ENCODE assay signal across 9 mouse cellular contexts in genomic region chr5:99480078-99481031, GRCm38 (mm10).
A peak's percentile ranks its signal among the peaks of the same experiment; 100 is the strongest.
DNase-seq lines count a peak whose midpoint lies in the region; ATAC-seq and TF ChIP-seq lines count a peak whose summit lies in the region.
"Had no signal": no experiment of that assay in that cellular context is flagged by ENCODE, and none has a peak within 500 bp of the region (broad histone marks: within the 10 kb centered on the region; RNA-seq: fewer than 3 reads in every experiment).

No protein-coding gene starts in this region.

- H3K27me3 ChIP-seq in intestine, embryonic 14.5 days (replicated peaks; ENCODE audit: control insufficient read depth, insufficient read depth, low read length): no peaks in the 10 kb centered on the region
- H3K27me3 ChIP-seq in intestine, postnatal 0 days (replicated peaks; ENCODE audit: control insufficient read depth, insufficient read depth, low read length): no peaks in the 10 kb centered on the region
- H3K27me3 ChIP-seq in hindbrain, embryonic 10.5 days (ENCODE audit: insufficient read depth, poor library complexity, severe bottlenecking): peaks cover 62% of the 10 kb centered on the region
- H3K27me3 ChIP-seq in midbrain, embryonic 14.5 days (ENCODE audit: control insufficient read depth, insufficient read depth, low read length): no peaks in the 10 kb centered on the region; the same call in 1 of the 2 replicates
- no peaks in the 10 kb centered on the region for H3K27me3 ChIP-seq in kidney, embryonic 14.5 days (ENCODE audit: control insufficient read depth, insufficient read depth, low read length)

- H3K4me2 ChIP-seq in intestine, embryonic 14.5 days (ENCODE audit: low read length): peak overlapping the region; percentile 42; the same call in 1 of the 2 replicates
- H3K4me2 ChIP-seq in intestine, postnatal 0 days (replicated peaks; ENCODE audit: low read depth): no peak overlapping the region
- no peak overlapping the region for H3K4me2 ChIP-seq in midbrain, embryonic 14.5 days (ENCODE audit: low read length)
- no peak overlapping the region for H3K4me2 ChIP-seq in kidney, embryonic 14.5 days (replicated peaks; ENCODE audit: low read depth, low read length)

- ATAC-seq in intestine, embryonic 14.5 days (replicated peaks; ENCODE audit: low FRiP score, low TSS enrichment, low read depth): no peak
- no peak for ATAC-seq in intestine, postnatal 0 days
- ATAC-seq in midbrain, embryonic 14.5 days (ENCODE audit: low FRiP score, low TSS enrichment): no peak
- ATAC-seq in kidney, embryonic 14.5 days (ENCODE audit: low FRiP score, low TSS enrichment): no peak

- H3K36me3 ChIP-seq in intestine, embryonic 14.5 days (ENCODE audit: control insufficient read depth, insufficient read depth, low read length): no peaks in the 10 kb centered on the region
- H3K36me3 ChIP-seq in intestine, postnatal 0 days (ENCODE audit: control insufficient read depth, insufficient read depth): no peaks in the 10 kb centered on the region
- H3K36me3 ChIP-seq in hindbrain, embryonic 10.5 days: no peaks in the 10 kb centered on the region
- H3K36me3 ChIP-seq in midbrain, embryonic 14.5 days (ENCODE audit: control insufficient read depth, insufficient read depth, low read length): no peaks in the 10 kb centered on the region
- H3K36me3 ChIP-seq in kidney, embryonic 14.5 days (ENCODE audit: control insufficient read depth, insufficient read depth, low read length): no peaks in the 10 kb centered on the region

- H3K4me1 ChIP-seq in intestine, embryonic 14.5 days (replicated peaks; ENCODE audit: control insufficient read depth, insufficient read depth, low read length): peaks cover 11% of the 10 kb centered on the region
- H3K4me1 ChIP-seq in intestine, postnatal 0 days (replicated peaks; ENCODE audit: control insufficient read depth, insufficient read depth, low read length): peaks cover 5% of the 10 kb centered on the region
- peaks cover 29% of the 10 kb centered on the region for H3K4me1 ChIP-seq in hindbrain, embryonic 10.5 days (replicated peaks)
- peaks cover 23% of the 10 kb centered on the region for H3K4me1 ChIP-seq in midbrain, embryonic 14.5 days (ENCODE audit: control insufficient read depth, insufficient read depth, low read length)
- H3K4me1 ChIP-seq in kidney, embryonic 14.5 days (ENCODE audit: control insufficient read depth, insufficient read depth, low read length): peaks cover 9% of the 10 kb centered on the region

- TF ChIP-seq CTCF in intestine, postnatal 0 days (IDR thresholded peaks at IDR 0.05; ENCODE audit: low read depth): no peak

- no peak for DNase-seq in intestine, embryonic 14.5 days (ENCODE audit: low spot score)
- peak; percentile 82 to 88 for DNase-seq in cerebellum, postnatal 10 days
- DNase-seq in hindbrain, embryonic 10.5 days (ENCODE audit: low spot score): no peak
- no peak for DNase-seq in midbrain, embryonic 14.5 days
- no peak for DNase-seq in right cerebral cortex, postnatal 10 days (ENCODE audit: low spot score in 2 of 2)
- no peak for DNase-seq in embryo, embryonic 10 days (ENCODE audit: low spot score)
- DNase-seq: thymus, postnatal 25 days had no signal

- H3K27ac ChIP-seq in intestine, embryonic 14.5 days (ENCODE audit: low read depth): no peak overlapping the region
- no peak overlapping the region for H3K27ac ChIP-seq in intestine, postnatal 0 days (ENCODE audit: low read depth, low read length)
- peak overlapping the region; percentile 83 for H3K27ac ChIP-seq in hindbrain, embryonic 10.5 days
- H3K27ac ChIP-seq in midbrain, embryonic 14.5 days (replicated peaks; ENCODE audit: low read depth, low read length): peak overlapping the region; percentile 78
- H3K27ac ChIP-seq in kidney, embryonic 14.5 days (ENCODE audit: low read depth, low read length): no peak overlapping the region

- WGBS in intestine, embryonic 14.5 days: 65% methylated on average over 6 of the region's 6 CpGs
- WGBS in intestine, postnatal 0 days: 73% methylated on average over 6 of the region's 6 CpGs
- WGBS in hindbrain, embryonic 10.5 days: 70% methylated on average over 6 of the region's 6 CpGs
- WGBS in midbrain, embryonic 14.5 days: 45% methylated on average over 6 of the region's 6 CpGs
- 65% methylated on average over 6 of the region's 6 CpGs for WGBS in kidney, embryonic 14.5 days

- H3K9me3 ChIP-seq in intestine, embryonic 14.5 days (ENCODE audit: control insufficient read depth, low read length): no peaks in the 10 kb centered on the region
- H3K9me3 ChIP-seq in intestine, postnatal 0 days (ENCODE audit: control insufficient read depth): no peaks in the 10 kb centered on the region
- H3K9me3 ChIP-seq in hindbrain, embryonic 10.5 days: no peaks in the 10 kb centered on the region
- no peaks in the 10 kb centered on the region for H3K9me3 ChIP-seq in midbrain, embryonic 14.5 days (ENCODE audit: control insufficient read depth, low read length)
- H3K9me3 ChIP-seq in kidney, embryonic 14.5 days (ENCODE audit: control insufficient read depth, low read length): no peaks in the 10 kb centered on the region

- no peak overlapping the region for H3K9ac ChIP-seq in intestine, embryonic 14.5 days (ENCODE audit: low read length)
- H3K9ac ChIP-seq in intestine, postnatal 0 days (ENCODE audit: low read depth, low read length): no peak overlapping the region
- no peak overlapping the region for H3K9ac ChIP-seq in midbrain, embryonic 14.5 days (replicated peaks; ENCODE audit: low read length)
- no peak overlapping the region for H3K9ac ChIP-seq in kidney, embryonic 14.5 days (ENCODE audit: low read depth, low read length)

- no peak overlapping the region for H3K4me3 ChIP-seq in intestine, embryonic 14.5 days (ENCODE audit: low read depth, low read length)
- no peak overlapping the region for H3K4me3 ChIP-seq in intestine, postnatal 0 days (ENCODE audit: low read depth, low read length)
- H3K4me3 ChIP-seq in hindbrain, embryonic 10.5 days: peak overlapping the region; percentile 44; the same call in 1 of the 2 replicates
- no peak overlapping the region for H3K4me3 ChIP-seq in midbrain, embryonic 14.5 days (replicated peaks; ENCODE audit: low read depth, low read length)
- H3K4me3 ChIP-seq in kidney, embryonic 14.5 days (ENCODE audit: low read length): no peak overlapping the region

Comparison
In these comparisons a context has a peak if more than half of its experiments do, and no peak if none do; other contexts are left out.
1. DNase-seq: peak in cerebellum, postnatal 10 days (2 of 2); none in intestine, embryonic 14.5 days (single experiment), hindbrain, embryonic 10.5 days (single experiment), midbrain, embryonic 14.5 days (single experiment), right cerebral cortex, postnatal 10 days (0 of 2) and embryo, embryonic 10 days (single experiment).
2. H3K27ac ChIP-seq: peak in hindbrain, embryonic 10.5 days (single experiment) and midbrain, embryonic 14.5 days (single experiment); none in intestine, embryonic 14.5 days (single experiment), intestine, postnatal 0 days (single experiment) and kidney, embryonic 14.5 days (single experiment).